Mouse (Mus musculus): ENCODE data around the gene Acsl4. TPM values are rescaled to one million over a fixed set of nuclear protein-coding genes. Genes with fewer than 3 reads are reported as not detected.
A peak's percentile ranks its signal among the peaks of the same experiment; 100 is the strongest.

Acsl4 gene
- polyA plus RNA-seq, 1 experiment from 2014 or later: 12.2 TPM

DNA sequence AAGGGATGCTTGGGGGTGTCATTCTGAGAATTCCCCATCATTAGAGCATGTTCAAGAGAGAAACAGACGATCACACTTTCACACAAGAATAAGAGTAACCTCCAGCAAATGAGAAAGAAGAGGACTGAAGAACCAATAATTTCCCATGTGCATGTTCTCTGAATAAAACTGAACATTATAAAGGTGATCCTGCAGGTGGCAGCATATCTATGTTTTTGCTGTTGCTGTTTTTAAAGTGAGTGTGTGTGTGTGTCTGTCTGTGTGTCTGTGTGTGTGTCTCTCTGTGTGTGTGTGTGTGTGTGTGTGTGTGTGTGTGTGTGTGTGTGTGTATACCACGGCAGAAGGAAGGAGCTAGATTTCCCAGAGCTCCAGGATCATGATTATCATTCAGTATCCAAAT lies 64.6 kb downstream of the Acsl4 start:
- Histone ChIP-seq H3K9me3 (replicated peaks; ENCODE audit: control insufficient read depth, low read length) (no peaks in the 10 kb centered on the region), H3K27ac (ENCODE audit: low read depth, low read length) (no peak overlapping the region), H3K4me1 (ENCODE audit: control insufficient read depth, insufficient read depth, low read length) (no peaks in the 10 kb centered on the region), H3K4me3 (ENCODE audit: low read depth, low read length) (no peak overlapping the region), H3K9ac (ENCODE audit: low read length) (no peak overlapping the region), H3K36me3 (ENCODE audit: control insufficient read depth, insufficient read depth, low read length) (no peaks in the 10 kb centered on the region), H3K27me3 (replicated peaks; ENCODE audit: control insufficient read depth, insufficient read depth, low read length) (no peaks in the 10 kb centered on the region), H3K4me2 (ENCODE audit: low read length) (no peak overlapping the region)
- DNase-seq (ENCODE audit: low spot score) (no peak), ATAC-seq (no peak)
- 68% methylated on average over 2 of the region's 2 CpGs for WGBS

DNA sequence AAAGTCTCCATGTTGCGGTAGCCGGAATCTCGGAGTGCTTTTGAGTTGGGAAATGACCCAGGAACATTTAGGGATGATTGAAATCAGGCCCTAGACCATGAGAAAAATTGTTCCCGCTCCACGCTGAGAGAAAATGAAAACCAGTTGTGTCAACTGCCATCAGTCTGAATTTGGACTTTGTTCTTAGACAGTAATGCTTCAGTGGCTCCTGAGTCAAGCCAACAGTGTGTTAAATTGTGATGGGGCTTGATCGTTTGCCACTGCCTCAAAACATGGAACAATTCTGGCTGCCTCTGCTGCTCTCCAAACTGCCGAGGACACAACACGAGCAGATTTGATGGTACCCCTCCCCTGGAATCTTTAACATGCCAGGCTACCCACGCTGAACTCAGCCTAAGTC lies 74.2 kb downstream of the Acsl4 start:
- no peak overlapping the region for H3K4me3 ChIP-seq (ENCODE audit: low read depth, low read length)
- H3K27ac ChIP-seq (ENCODE audit: low read depth, low read length): no peak overlapping the region
- no peak overlapping the region for H3K9ac ChIP-seq (ENCODE audit: low read length)
- no peaks in the 10 kb centered on the region for H3K9me3 ChIP-seq (replicated peaks; ENCODE audit: control insufficient read depth, low read length)
- no peak for DNase-seq (ENCODE audit: low spot score)
- no peaks in the 10 kb centered on the region for H3K27me3 ChIP-seq (replicated peaks; ENCODE audit: control insufficient read depth, insufficient read depth, low read length)
- no peak for ATAC-seq
- WGBS: 81% methylated on average over 9 of the region's 9 CpGs
- H3K36me3 ChIP-seq (ENCODE audit: control insufficient read depth, insufficient read depth, low read length): no peaks in the 10 kb centered on the region
- H3K4me1 ChIP-seq (ENCODE audit: control insufficient read depth, insufficient read depth, low read length): no peaks in the 10 kb centered on the region
- H3K4me2 ChIP-seq (ENCODE audit: low read length): no peak overlapping the region

DNA sequence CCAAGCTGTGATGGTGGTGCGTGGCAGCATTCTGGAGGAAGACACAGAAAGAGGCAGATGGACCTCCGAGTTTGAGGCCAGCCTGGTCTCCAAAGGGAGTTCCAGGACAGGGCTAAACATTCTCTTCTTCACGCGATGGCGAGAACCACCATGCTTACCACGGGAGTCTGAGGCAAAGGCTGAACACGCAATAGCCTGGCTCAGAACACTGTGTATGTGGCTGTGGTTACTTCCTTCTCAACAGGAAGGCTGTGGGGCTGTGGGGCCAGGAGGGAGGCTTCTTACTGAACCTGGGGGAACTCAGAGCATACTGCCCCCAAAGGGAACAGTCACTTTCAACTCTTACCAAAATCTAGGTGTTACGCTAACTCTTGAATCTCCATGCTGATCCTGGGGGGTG lies 75.1 kb downstream of the Acsl4 start:
- Histone ChIP-seq H3K4me3 (ENCODE audit: low read depth, low read length) (no peak overlapping the region), H3K9me3 (replicated peaks; ENCODE audit: control insufficient read depth, low read length) (no peaks in the 10 kb centered on the region), H3K27me3 (replicated peaks; ENCODE audit: control insufficient read depth, insufficient read depth, low read length) (no peaks in the 10 kb centered on the region), H3K4me1 (ENCODE audit: control insufficient read depth, insufficient read depth, low read length) (no peaks in the 10 kb centered on the region), H3K9ac (ENCODE audit: low read length) (no peak overlapping the region), H3K27ac (ENCODE audit: low read depth, low read length) (no peak overlapping the region), H3K36me3 (ENCODE audit: control insufficient read depth, insufficient read depth, low read length) (no peaks in the 10 kb centered on the region), H3K4me2 (ENCODE audit: low read length) (no peak overlapping the region)
- 84% methylated on average over 8 of the region's 8 CpGs for WGBS
- DNase-seq (ENCODE audit: low spot score) (no peak), ATAC-seq (no peak)

DNA sequence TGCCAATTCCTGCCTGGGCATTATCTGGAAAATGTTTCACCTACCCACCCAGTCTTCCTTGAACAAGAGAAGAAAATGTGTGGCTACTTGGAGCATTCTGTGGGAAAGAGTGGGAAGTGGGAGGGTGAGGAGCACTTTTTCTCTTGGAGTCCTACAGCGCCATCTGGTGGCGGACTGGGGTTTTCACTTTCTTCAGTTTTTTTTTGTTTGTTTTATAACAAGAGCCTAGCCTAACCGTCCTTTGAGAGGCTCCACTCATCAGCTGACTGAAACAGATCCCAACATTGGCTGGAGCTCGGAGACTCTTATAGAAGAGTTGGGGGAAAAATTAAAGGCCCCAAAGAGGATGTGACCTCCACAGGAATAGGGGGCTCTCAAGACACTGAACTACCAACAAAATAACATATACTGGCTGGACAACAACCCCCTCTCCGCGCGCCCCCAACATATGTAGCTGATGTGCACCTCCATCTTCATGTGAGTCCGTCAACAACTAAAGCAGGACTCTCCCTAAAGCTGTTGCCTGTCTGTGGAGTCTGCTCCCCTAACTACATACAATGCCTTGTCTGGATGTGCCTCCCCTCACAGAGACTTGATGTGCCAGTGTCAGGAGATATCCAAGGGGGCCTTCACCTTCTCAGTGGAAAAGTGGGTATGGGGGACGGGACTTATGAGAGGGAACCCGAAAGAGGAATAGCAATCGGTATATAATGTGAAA lies 75.9 kb downstream of the Acsl4 start:
- H3K4me2 ChIP-seq (ENCODE audit: low read length): peak overlapping the region; percentile 21; the same call in 1 of the 2 replicates
- 56% methylated on average over 11 of the region's 11 CpGs for WGBS

DNA sequence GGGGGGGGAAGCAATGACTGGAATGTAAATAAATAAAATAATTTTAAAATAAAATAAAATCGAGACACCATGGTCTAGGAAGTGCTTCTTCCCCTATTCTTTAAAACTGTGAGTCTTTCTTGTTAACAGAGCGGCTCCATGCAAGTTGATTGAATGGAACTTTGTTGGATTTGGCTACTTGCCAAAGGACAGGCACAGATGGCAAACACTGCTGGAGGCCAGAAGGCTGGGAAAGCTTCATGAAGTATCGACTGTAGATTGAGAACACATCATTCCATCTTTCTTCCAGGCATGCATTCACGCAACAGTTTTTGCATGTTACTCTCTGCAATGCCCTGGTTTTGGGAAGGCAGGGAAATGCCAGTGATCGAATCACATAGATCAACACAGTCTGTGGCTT lies 79.9 kb downstream of the Acsl4 start:
- no peak overlapping the region for H3K4me3 ChIP-seq (ENCODE audit: low read depth, low read length)
- H3K27ac ChIP-seq (ENCODE audit: low read depth, low read length): no peak overlapping the region
- no peaks in the 10 kb centered on the region for H3K27me3 ChIP-seq (replicated peaks; ENCODE audit: control insufficient read depth, insufficient read depth, low read length)
- peak; percentile 35 for ATAC-seq
- no peak overlapping the region for H3K9ac ChIP-seq (ENCODE audit: low read length)
- H3K4me1 ChIP-seq (ENCODE audit: control insufficient read depth, insufficient read depth, low read length): no peaks in the 10 kb centered on the region
- WGBS: 54% methylated on average over 5 of the region's 5 CpGs
- H3K9me3 ChIP-seq (replicated peaks; ENCODE audit: control insufficient read depth, low read length): no peaks in the 10 kb centered on the region
- no peak overlapping the region for H3K4me2 ChIP-seq (ENCODE audit: low read length)
- peak; percentile 73 for DNase-seq (ENCODE audit: low spot score)
- no peaks in the 10 kb centered on the region for H3K36me3 ChIP-seq (ENCODE audit: control insufficient read depth, insufficient read depth, low read length)

More for the DNA sequence above, 75.9 kb downstream of the Acsl4 start:
- H3K27ac ChIP-seq (ENCODE audit: low read depth, low read length): no peak overlapping the region
- no peak overlapping the region for H3K9ac ChIP-seq (ENCODE audit: low read length)
- no peak overlapping the region for H3K4me3 ChIP-seq (ENCODE audit: low read depth, low read length)
- ATAC-seq (peak; percentile 54), DNase-seq (ENCODE audit: low spot score) (peak; percentile 83)
- no peaks in the 10 kb centered on the region for H3K9me3 ChIP-seq (replicated peaks; ENCODE audit: control insufficient read depth, low read length)
- no peaks in the 10 kb centered on the region for H3K27me3 ChIP-seq (replicated peaks; ENCODE audit: control insufficient read depth, insufficient read depth, low read length)
- no peaks in the 10 kb centered on the region for H3K36me3 ChIP-seq (ENCODE audit: control insufficient read depth, insufficient read depth, low read length)
- H3K4me1 ChIP-seq (ENCODE audit: control insufficient read depth, insufficient read depth, low read length): no peaks in the 10 kb centered on the region

DNA sequence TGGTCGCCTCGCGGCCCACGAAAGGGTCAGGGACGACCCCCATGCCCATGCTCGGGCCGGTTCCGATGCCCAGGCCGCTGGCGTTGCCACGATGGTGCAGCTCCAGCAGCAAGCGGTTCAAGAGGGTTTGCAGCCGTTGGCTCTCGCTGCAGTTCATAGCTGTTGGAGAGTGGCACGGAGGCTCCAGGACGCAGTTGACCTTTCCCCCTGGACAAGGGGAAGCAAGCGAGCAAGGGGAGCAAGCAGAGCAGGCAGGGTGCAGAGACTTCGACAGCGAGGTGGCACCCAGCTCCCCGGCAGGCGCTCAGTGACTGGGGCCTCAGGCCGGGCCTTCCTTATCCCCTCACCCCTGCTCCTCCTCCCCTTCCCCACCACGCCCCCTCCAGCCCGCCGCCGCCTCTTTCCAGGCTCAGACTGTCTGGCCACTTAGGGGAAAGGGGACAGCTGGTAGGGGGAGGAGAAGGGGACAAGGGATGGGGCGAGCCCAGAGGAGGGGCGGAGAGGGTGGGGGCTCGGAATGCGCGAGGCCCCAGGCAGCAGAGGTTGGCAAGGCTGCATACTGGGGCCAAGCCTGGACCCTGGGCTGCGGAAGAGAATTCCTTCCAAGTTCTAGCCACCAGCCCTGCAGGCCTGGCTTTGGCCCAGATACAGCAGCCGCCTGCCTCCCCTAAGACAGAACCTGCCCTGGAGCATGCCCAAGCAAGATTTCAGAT lies 84.3 kb downstream of the Acsl4 start, which contains the start of gene Kcne1l:
Kcne1l (minus strand) TSS at position 426 of the 713 bp plus-strand sequence.
- DNase-seq (ENCODE audit: low spot score): peak; percentile 54
- Histone ChIP-seq H3K4me1 (ENCODE audit: control insufficient read depth, insufficient read depth, low read length) (no peaks in the 10 kb centered on the region), H3K9me3 (replicated peaks; ENCODE audit: control insufficient read depth, low read length) (no peaks in the 10 kb centered on the region), H3K36me3 (ENCODE audit: control insufficient read depth, insufficient read depth, low read length) (no peaks in the 10 kb centered on the region), H3K4me2 (ENCODE audit: low read length) (peak within 1 kb of the TSS; percentile 48), H3K4me3 (ENCODE audit: low read depth, low read length) (peak within 1 kb of the TSS; percentile 13), H3K27me3 (replicated peaks; ENCODE audit: control insufficient read depth, insufficient read depth, low read length) (no peaks in the 10 kb centered on the region), H3K27ac (ENCODE audit: low read depth, low read length) (peak within 1 kb of the TSS; percentile 76), H3K9ac (ENCODE audit: low read length) (peak within 1 kb of the TSS; percentile 37)
- WGBS: 36% methylated on average over 30 of the region's 33 CpGs
- peak; percentile 77 for ATAC-seq

DNA sequence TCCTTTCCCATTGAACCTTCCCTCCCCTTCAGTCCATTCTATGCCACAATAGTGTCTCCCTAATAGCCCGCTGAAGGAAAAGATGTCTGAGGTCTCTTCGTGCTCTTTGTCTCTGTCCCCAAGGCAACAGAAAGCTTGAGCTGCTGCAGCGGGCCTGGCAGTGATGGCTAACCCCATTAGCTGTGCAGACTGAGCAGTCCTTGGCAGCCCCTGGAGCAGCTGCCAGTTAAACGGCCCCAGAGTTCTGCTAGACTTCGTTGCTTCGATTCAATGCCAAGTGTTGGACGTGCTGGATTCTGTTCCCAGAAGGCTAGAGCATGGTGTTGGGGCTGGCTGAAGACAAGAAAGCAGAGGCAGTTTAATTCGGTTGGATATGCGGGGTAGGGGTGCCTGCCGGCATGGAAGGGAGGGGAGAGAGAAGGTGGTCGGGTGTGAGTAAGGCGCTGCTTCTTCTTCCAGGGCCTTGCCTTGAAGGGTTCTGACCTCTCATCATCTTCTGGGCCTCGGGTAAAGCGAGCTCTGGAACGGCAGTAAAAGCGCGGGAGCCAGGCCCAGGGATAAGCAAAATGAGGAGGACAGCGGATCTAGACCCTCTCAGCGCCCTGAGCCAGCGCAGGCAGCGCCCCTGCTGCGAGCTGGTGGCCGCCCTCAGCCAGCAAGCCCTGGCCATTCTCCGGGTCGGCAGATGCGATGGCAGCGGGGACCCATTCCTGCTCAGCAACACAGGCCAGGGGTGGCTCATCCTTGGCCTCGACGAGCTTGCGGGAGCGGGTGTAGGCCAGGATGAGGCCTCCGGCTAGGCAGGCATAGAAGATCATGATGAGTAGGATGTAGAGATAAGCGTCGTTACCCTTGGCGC lies 85.1 kb downstream of the Acsl4 start:
- H3K27me3 ChIP-seq (replicated peaks; ENCODE audit: control insufficient read depth, insufficient read depth, low read length): no peaks in the 10 kb centered on the region
- H3K4me2 ChIP-seq (ENCODE audit: low read length): peak overlapping the region; percentile 48
- ATAC-seq: peak; percentile 86
- peak overlapping the region; percentile 13 for H3K4me3 ChIP-seq (ENCODE audit: low read depth, low read length)
- H3K36me3 ChIP-seq (ENCODE audit: control insufficient read depth, insufficient read depth, low read length): no peaks in the 10 kb centered on the region
- no peaks in the 10 kb centered on the region for H3K4me1 ChIP-seq (ENCODE audit: control insufficient read depth, insufficient read depth, low read length)
- H3K9ac ChIP-seq (ENCODE audit: low read length): peak overlapping the region; percentile 37
- peak; percentile 79 for DNase-seq (ENCODE audit: low spot score)
- no peaks in the 10 kb centered on the region for H3K9me3 ChIP-seq (replicated peaks; ENCODE audit: control insufficient read depth, low read length)
- peak overlapping the region; percentile 76 for H3K27ac ChIP-seq (ENCODE audit: low read depth, low read length)
- 39% methylated on average over 34 of the region's 35 CpGs for WGBS

DNA sequence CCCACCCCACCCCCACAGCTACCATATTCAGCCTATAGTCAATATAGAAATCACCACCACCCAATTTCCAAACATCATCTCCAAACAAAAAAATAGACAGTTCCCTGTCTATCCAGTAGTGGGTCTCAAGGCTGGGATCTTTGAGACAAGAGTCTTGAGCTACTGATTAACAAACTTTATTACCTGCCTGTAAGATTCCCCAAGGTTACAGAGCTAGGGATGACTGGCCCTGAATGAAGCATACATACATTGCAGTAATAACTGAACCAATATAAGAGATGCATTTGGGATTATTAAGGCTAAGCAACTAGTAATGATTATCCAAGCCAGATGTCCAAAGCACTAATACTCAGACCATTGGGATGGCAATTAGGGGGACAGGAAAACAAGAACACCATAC lies 85.7 kb downstream of the Acsl4 start:
- H3K36me3 ChIP-seq (ENCODE audit: control insufficient read depth, insufficient read depth, low read length): no peaks in the 10 kb centered on the region
- no peaks in the 10 kb centered on the region for H3K4me1 ChIP-seq (ENCODE audit: control insufficient read depth, insufficient read depth, low read length)
- no peak for ATAC-seq
- H3K27ac ChIP-seq (ENCODE audit: low read depth, low read length): no peak overlapping the region
- H3K9me3 ChIP-seq (replicated peaks; ENCODE audit: control insufficient read depth, low read length): no peaks in the 10 kb centered on the region
- no peak overlapping the region for H3K9ac ChIP-seq (ENCODE audit: low read length)
- no peak overlapping the region for H3K4me3 ChIP-seq (ENCODE audit: low read depth, low read length)
- DNase-seq (ENCODE audit: low spot score): no peak
- no peaks in the 10 kb centered on the region for H3K27me3 ChIP-seq (replicated peaks; ENCODE audit: control insufficient read depth, insufficient read depth, low read length)
- H3K4me2 ChIP-seq (ENCODE audit: low read length): no peak overlapping the region
